Mouse (Mus musculus) small intestine, adult 2 months (tissue): ENCODE measurements around the gene Pfkfb4. TPM values are rescaled to one million over a fixed set of nuclear protein-coding genes. Genes with fewer than 3 reads are reported as not detected.

Experiments used
- H3K27ac ChIP-seq: fragments of 200-500 bp; 2 replicates; pipeline ENCODE4 v1.5.1; 2012; ENCODE audit warnings: low read depth, low read length, control low read depth, inconsistent platforms; ENCODE audit not compliant: insufficient read depth
- H3K27me3 ChIP-seq: fragments of 200-500 bp; 2 replicates; pipeline ENCODE4 v1.6.1; 2012; ENCODE audit warnings: mild to moderate bottlenecking, moderate library complexity, low read length, inconsistent platforms; ENCODE audit not compliant: control insufficient read depth, insufficient read depth
- H3K36me3 ChIP-seq: fragments of 200-500 bp; 2 replicates; pipeline ENCODE4 v1.6.1; 2012; ENCODE audit warnings: mild to moderate bottlenecking, low read length, control low read depth, inconsistent platforms; ENCODE audit not compliant: control insufficient read depth, insufficient read depth
- H3K4me1 ChIP-seq: fragments of 200-500 bp; 2 replicates; pipeline ENCODE4 v1.6.1; 2012; ENCODE audit warnings: low read length, inconsistent platforms, mixed read lengths; ENCODE audit not compliant: control insufficient read depth, insufficient read depth, insufficient read length
- H3K4me3 ChIP-seq: fragments of 200-500 bp; 2 replicates; pipeline ENCODE4 v1.5.1; 2012; ENCODE audit warnings: low read depth, mild to moderate bottlenecking, control low read depth, inconsistent platforms, low read length, moderate library complexity
- CTCF ChIP-seq: fragments of 200-500 bp; IDR thresholded peaks from 2 replicates; pipeline ENCODE4 v1.5.1; 2012; ENCODE audit warnings: low read depth, mild to moderate bottlenecking, control low read depth, inconsistent platforms, low read length, moderate library complexity, mixed read lengths; ENCODE audit not compliant: insufficient replicate concordance, insufficient read length; ENCODE audit errors: extremely low read depth
- POLR2A ChIP-seq: fragments of 200-500 bp; IDR thresholded peaks from 2 replicates; pipeline ENCODE4 v1.6.1; 2012; ENCODE audit warnings: low read depth, mild to moderate bottlenecking, control low read depth, inconsistent platforms, low read length, moderate library complexity
- WGBS: fragments of 180-500 bp; shearing (Covaris S2); methylation state at CpG from one replicate; pipeline ENCODE4 v1.1.7; 2018; 5-methylcytosine and 5-hydroxymethylcytosine counted together
- polyA plus RNA-seq: library from polyadenylated mRNA; depleted of rRNA; stranded (reverse); fragments of >200 nt; gene quantifications from 2 replicates; pipeline ENCODE4 v1.2.3, GENCODE M21; 2012

Pfkfb4 gene
- polyA plus RNA-seq, 1 experiment = 121 TPM

- H3K27me3 ChIP-seq = no peaks in the 10 kb centered on the region
- H3K36me3 ChIP-seq = peaks cover 20% of the 10 kb centered on the region
- H3K4me1 ChIP-seq = peaks cover 24% of the 10 kb centered on the region
- H3K4me3 ChIP-seq = no peak overlapping the region
- TF ChIP-seq POLR2A = no peak
- WGBS = 81% methylated on average over 4 of the region's 4 CpGs
- H3K27ac ChIP-seq = 0 out of 2 replicates have a peak overlapping the region, but pooled peaks have one; percentile 31
Observed at GRCm38 (mm10) chr9:109056916-109057315, 65.3 kb downstream of the Pfkfb4 start.

- Histone ChIP-seq H3K4me3 (peak overlapping the region; percentile 61), H3K4me1 (peaks cover 24% of the 10 kb centered on the region), H3K27ac (peak overlapping the region; percentile 48), H3K36me3 (peaks cover 20% of the 10 kb centered on the region), H3K27me3 (no peaks in the 10 kb centered on the region)
- 82% methylated on average over 5 of the region's 5 CpGs for WGBS
- TF ChIP-seq CTCF (no peak), POLR2A (no peak)
Observed at GRCm38 (mm10) chr9:109057543-109057942, 66.0 kb downstream of the Pfkfb4 start.

- H3K4me3 ChIP-seq = peak overlapping the region; percentile 61
- peak overlapping the region; percentile 93 for H3K27ac ChIP-seq
- TF ChIP-seq CTCF (no peak), POLR2A (no peak)
- WGBS = 88% methylated on average over 19 of the region's 19 CpGs
- peaks cover 20% of the 10 kb centered on the region for H3K36me3 ChIP-seq
- H3K27me3 ChIP-seq = no peaks in the 10 kb centered on the region
- peaks cover 24% of the 10 kb centered on the region for H3K4me1 ChIP-seq
Observed at GRCm38 (mm10) chr9:109058006-109058765, 66.6 kb downstream of the Pfkfb4 start.

- Histone ChIP-seq H3K4me3 (peak within 1 kb of the TSS; percentile 61), H3K36me3 (peaks cover 23% of the 10 kb centered on the region), H3K27ac (peak within 1 kb of the TSS; percentile 93), H3K27me3 (no peaks in the 10 kb centered on the region), H3K4me1 (peaks cover 23% of the 10 kb centered on the region)
- peak; percentile 94 for TF ChIP-seq POLR2A
- TF ChIP-seq CTCF = peak; percentile 99
- 1% methylated on average over 15 of the region's 15 CpGs for WGBS
Observed at GRCm38 (mm10) chr9:109059136-109059903, 67.7 kb downstream of the Pfkfb4 start, which contains the start of gene Trex1. Gene Trex1 (minus strand): TSS chr9:109059734.

- WGBS = 91% methylated on average over 16 of the region's 16 CpGs
- no peak overlapping the region for H3K27ac ChIP-seq
- TF ChIP-seq POLR2A (no peak), CTCF (no peak)
- no peaks in the 10 kb centered on the region for H3K27me3 ChIP-seq
- peaks cover 31% of the 10 kb centered on the region for H3K36me3 ChIP-seq
- H3K4me1 ChIP-seq = peaks cover 20% of the 10 kb centered on the region
- no peak overlapping the region for H3K4me3 ChIP-seq
Observed at GRCm38 (mm10) chr9:109060184-109060897, 68.8 kb downstream of the Pfkfb4 start.

GRCm38 (mm10) chr9:109060898-109061295, 69.3 kb downstream of the Pfkfb4 start:
- Histone ChIP-seq H3K27ac (no peak overlapping the region), H3K4me3 (no peak overlapping the region), H3K4me1 (peaks cover 17% of the 10 kb centered on the region), H3K27me3 (no peaks in the 10 kb centered on the region), H3K36me3 (peaks cover 33% of the 10 kb centered on the region)
- TF ChIP-seq POLR2A (no peak), CTCF (no peak)
- 85% methylated on average over 5 of the region's 5 CpGs for WGBS
